Mouse (Mus musculus) kidney, embryonic 14.5 days (tissue): Measurements from ENCODE around the gene Csmd2. TPM values are rescaled to one million over a fixed set of nuclear protein-coding genes. Genes with fewer than 3 reads are reported as not detected.

Source experiments
- ATAC-seq: fragments of 200-750 bp; cut with Nextera tagmentation; 2 replicates; pipeline ENCODE4 v1.8.0; 2017; ENCODE audit warnings: moderate number of reproducible peaks, mild to moderate bottlenecking, moderate TSS enrichment, moderate library complexity; ENCODE audit not compliant: low FRiP score, low TSS enrichment
- H3K27ac ChIP-seq: fragments of 300-500 bp; sonication (generic); 2 replicates; pipeline ENCODE4 v1.5.1; 2014; ENCODE audit warnings: low read depth, mild to moderate bottlenecking, low read length, moderate library complexity, mixed read lengths
- H3K27me3 ChIP-seq: fragments of 300-500 bp; sonication (generic); 2 replicates; pipeline ENCODE4 v1.6.1; 2014; ENCODE audit warnings: mild to moderate bottlenecking, low read length; ENCODE audit not compliant: control insufficient read depth, insufficient read depth
- H3K36me3 ChIP-seq: fragments of 300-500 bp; sonication (generic); 2 replicates; pipeline ENCODE4 v1.6.1; 2014; ENCODE audit warnings: low read length, mixed read lengths; ENCODE audit not compliant: control insufficient read depth, insufficient read depth
- H3K4me1 ChIP-seq: fragments of 300-500 bp; sonication (generic); 2 replicates; pipeline ENCODE4 v1.6.1; 2014; ENCODE audit warnings: low read length, mixed read lengths; ENCODE audit not compliant: control insufficient read depth, insufficient read depth
- H3K4me2 ChIP-seq: fragments of 300-500 bp; sonication (generic); replicated peaks from 2 replicates; pipeline ENCODE4 v1.6.1; 2014; ENCODE audit warnings: low read depth, mild to moderate bottlenecking, low read length
- H3K4me3 ChIP-seq: fragments of 300-500 bp; sonication (generic); 2 replicates; pipeline ENCODE4 v1.5.1; 2014; ENCODE audit warnings: mild to moderate bottlenecking, low read length
- H3K9ac ChIP-seq: fragments of 300-500 bp; sonication (generic); 2 replicates; pipeline ENCODE4 v1.6.1; 2014; ENCODE audit warnings: low read depth, mild to moderate bottlenecking, low read length, moderate library complexity
- H3K9me3 ChIP-seq: fragments of 300-500 bp; sonication (generic); 2 replicates; pipeline ENCODE4 v1.6.1; 2016; ENCODE audit warnings: low read length; ENCODE audit not compliant: control insufficient read depth
- WGBS: fragments of 180-500 bp; shearing (Covaris S2); extraction: QIAGEN DNeasy Blood & Tissue Kit; methylation state at CpG from one replicate; pipeline ENCODE4 v1.1.7; 2014; 5-methylcytosine and 5-hydroxymethylcytosine counted together
- polyA plus RNA-seq: library from polyadenylated mRNA; unstranded; fragments of >200 nt; fragmentation: Nextera tagmentation; extraction: Ambion mirVana; gene quantifications from 2 replicates; pipeline ENCODE4 v1.2.1, GENCODE M21; 2014

Gene Csmd2
- polyA plus RNA-seq, 1 experiment from 2014 or later: 0.01 TPM

- H3K27me3 ChIP-seq: no peaks in the 10 kb centered on the region
- no peak overlapping the region for H3K27ac ChIP-seq
- no peak overlapping the region for H3K4me2 ChIP-seq
- H3K4me3 ChIP-seq: no peak overlapping the region
- 89% methylated on average over 12 of the region's 12 CpGs for WGBS
- H3K4me1 ChIP-seq: no peaks in the 10 kb centered on the region
- H3K9me3 ChIP-seq: no peaks in the 10 kb centered on the region
- no peak overlapping the region for H3K9ac ChIP-seq
- ATAC-seq: no peak
- H3K36me3 ChIP-seq: no peaks in the 10 kb centered on the region
Measured at GRCm38 (mm10) chr4:128448831-128449431, 461.3 kb downstream of the Csmd2 start.

GRCm38 (mm10) chr4:128450137-128450536 lies 462.5 kb downstream of the Csmd2 start:
- H3K4me2 ChIP-seq: no peak overlapping the region
- WGBS: 86% methylated on average over 8 of the region's 8 CpGs

GRCm38 (mm10) chr4:128450974-128451373 lies 463.3 kb downstream of the Csmd2 start:
- Histone ChIP-seq H3K9ac (no peak overlapping the region), H3K4me2 (no peak overlapping the region), H3K36me3 (no peaks in the 10 kb centered on the region), H3K27ac (no peak overlapping the region), H3K27me3 (no peaks in the 10 kb centered on the region), H3K4me3 (no peak overlapping the region), H3K9me3 (no peaks in the 10 kb centered on the region), H3K4me1 (no peaks in the 10 kb centered on the region)
- peak; percentile 49; the same call in 1 of the 2 replicates for ATAC-seq
- WGBS: 33% methylated on average over 8 of the region's 8 CpGs

More at GRCm38 (mm10) chr4:128450137-128450536, 462.5 kb downstream of the Csmd2 start:
- Histone ChIP-seq H3K27me3 (no peaks in the 10 kb centered on the region), H3K9ac (no peak overlapping the region), H3K36me3 (no peaks in the 10 kb centered on the region), H3K9me3 (no peaks in the 10 kb centered on the region), H3K4me1 (no peaks in the 10 kb centered on the region), H3K4me3 (no peak overlapping the region), H3K27ac (no peak overlapping the region)
- no peak for ATAC-seq

GRCm38 (mm10) chr4:128451383-128451794 lies 463.7 kb downstream of the Csmd2 start:
- no peaks in the 10 kb centered on the region for H3K9me3 ChIP-seq
- WGBS: 66% methylated on average over 3 of the region's 3 CpGs
- H3K27me3 ChIP-seq: no peaks in the 10 kb centered on the region
- H3K9ac ChIP-seq: no peak overlapping the region
- no peak overlapping the region for H3K4me3 ChIP-seq
- H3K4me1 ChIP-seq: no peaks in the 10 kb centered on the region
- no peak overlapping the region for H3K27ac ChIP-seq
- no peak overlapping the region for H3K4me2 ChIP-seq
- no peak for ATAC-seq
- no peaks in the 10 kb centered on the region for H3K36me3 ChIP-seq

GRCm38 (mm10) chr4:128466708-128467107 lies 479.1 kb downstream of the Csmd2 start:
- Histone ChIP-seq H3K36me3 (no peaks in the 10 kb centered on the region), H3K27me3 (no peaks in the 10 kb centered on the region), H3K4me3 (no peak overlapping the region), H3K27ac (no peak overlapping the region), H3K9ac (no peak overlapping the region), H3K9me3 (no peaks in the 10 kb centered on the region), H3K4me2 (no peak overlapping the region), H3K4me1 (no peaks in the 10 kb centered on the region)
- 76% methylated on average over 5 of the region's 5 CpGs for WGBS
- ATAC-seq: no peak

- Histone ChIP-seq H3K27me3 (no peaks in the 10 kb centered on the region), H3K4me2 (no peak overlapping the region), H3K4me3 (no peak overlapping the region), H3K36me3 (no peaks in the 10 kb centered on the region), H3K9me3 (no peaks in the 10 kb centered on the region), H3K27ac (no peak overlapping the region), H3K9ac (no peak overlapping the region), H3K4me1 (no peaks in the 10 kb centered on the region)
- no peak for ATAC-seq
- 95% methylated on average over 1 of the region's 1 CpGs for WGBS
Measured at GRCm38 (mm10) chr4:128468040-128468439, 480.4 kb downstream of the Csmd2 start.

- 89% methylated on average over 5 of the region's 5 CpGs for WGBS
- no peak for ATAC-seq
- no peaks in the 10 kb centered on the region for H3K9me3 ChIP-seq
- H3K4me2 ChIP-seq: no peak overlapping the region
- H3K9ac ChIP-seq: no peak overlapping the region
- H3K27ac ChIP-seq: no peak overlapping the region
- H3K36me3 ChIP-seq: no peaks in the 10 kb centered on the region
- no peaks in the 10 kb centered on the region for H3K4me1 ChIP-seq
- no peak overlapping the region for H3K4me3 ChIP-seq
- no peaks in the 10 kb centered on the region for H3K27me3 ChIP-seq
Measured at GRCm38 (mm10) chr4:128476249-128476648, 488.6 kb downstream of the Csmd2 start.

GRCm38 (mm10) chr4:128483891-128484290 lies 496.2 kb downstream of the Csmd2 start:
- H3K4me1 ChIP-seq: no peaks in the 10 kb centered on the region
- H3K4me3 ChIP-seq: no peak overlapping the region
- no peak overlapping the region for H3K4me2 ChIP-seq
- 82% methylated on average over 7 of the region's 7 CpGs for whole genome bisulfite sequencing
- no peak for ATAC-seq
- no peak overlapping the region for H3K27ac ChIP-seq
- H3K36me3 ChIP-seq: no peaks in the 10 kb centered on the region
- H3K9me3 ChIP-seq: no peaks in the 10 kb centered on the region
- H3K27me3 ChIP-seq: no peaks in the 10 kb centered on the region
- no peak overlapping the region for H3K9ac ChIP-seq

- Histone ChIP-seq H3K27me3 (no peaks in the 10 kb centered on the region), H3K27ac (no peak overlapping the region), H3K36me3 (no peaks in the 10 kb centered on the region), H3K4me1 (no peaks in the 10 kb centered on the region), H3K4me3 (no peak overlapping the region), H3K4me2 (no peak overlapping the region), H3K9ac (no peak overlapping the region), H3K9me3 (no peaks in the 10 kb centered on the region)
- WGBS: 73% methylated on average over 2 of the region's 2 CpGs
- no peak for ATAC-seq
Measured at GRCm38 (mm10) chr4:128484679-128485078, 497.0 kb downstream of the Csmd2 start.
